Mouse (Mus musculus): ENCODE results near the gene Syna. TPM values are rescaled to one million over a fixed set of nuclear protein-coding genes. Genes with fewer than 3 reads are reported as not detected.
A peak's percentile ranks its signal among the peaks of the same experiment; 100 is the strongest.

Gene Syna
- polyA plus RNA-seq, 1 experiment from 2014 or later = 0.15 TPM

- no peak for ATAC-seq (ENCODE audit: insufficient number of reproducible peaks, insufficient read depth, low FRiP score, low TSS enrichment)
- Histone ChIP-seq H3K27me3 (no peaks in the 10 kb centered on the region), H3K4me1 (peaks cover 7% of the 10 kb centered on the region; the same call in 1 of the 2 replicates), H3K9me3 (no peaks in the 10 kb centered on the region), H3K4me3 (no peak overlapping the region), H3K27ac (no peak overlapping the region), H3K4me2 (replicated peaks) (no peak overlapping the region), H3K36me3 (no peaks in the 10 kb centered on the region), H3K9ac (no peak overlapping the region)
- WGBS = 95% methylated on average over 2 of the region's 2 CpGs
Measured at GRCm38 (mm10) chr5:134564272-134564671, 4.3 kb upstream of the Syna start.

DNA sequence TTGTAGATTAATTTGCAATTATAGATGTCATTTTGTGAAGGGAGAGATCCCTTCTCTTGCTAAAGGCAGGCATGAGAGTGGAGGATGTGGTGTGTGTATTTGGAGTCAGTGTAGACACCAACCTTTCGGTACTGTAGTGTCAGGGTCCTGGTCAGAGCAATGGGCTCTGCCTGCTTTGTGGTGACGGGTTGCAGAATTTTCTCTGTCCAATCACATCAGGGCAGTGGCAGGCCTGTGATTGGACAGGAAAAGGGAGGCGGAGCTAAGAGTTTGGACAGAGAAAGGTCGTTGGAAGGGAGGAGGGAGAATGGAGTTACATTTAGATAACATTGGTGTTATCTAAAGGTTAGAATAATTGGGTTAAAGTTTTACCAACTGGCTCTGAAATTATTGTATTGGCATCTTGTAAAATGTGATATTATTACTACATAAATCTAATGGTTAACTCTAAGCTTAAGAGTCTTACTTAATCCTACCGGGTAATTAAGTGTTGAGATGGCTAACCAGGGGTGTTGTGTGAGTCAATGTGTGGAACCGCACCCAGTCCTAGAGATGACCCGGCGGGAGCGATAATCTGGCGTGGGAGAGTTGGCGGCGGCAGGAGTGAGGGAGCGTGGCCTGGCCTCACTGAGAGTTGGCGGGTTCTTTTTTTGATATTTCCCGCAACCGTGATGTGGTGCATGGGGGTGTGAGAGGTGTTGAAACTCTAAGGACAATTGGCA, 640 bp upstream of the Syna start:
- no peaks in the 10 kb centered on the region for H3K27me3 ChIP-seq
- no peak overlapping the region for H3K4me3 ChIP-seq
- no peak overlapping the region for H3K27ac ChIP-seq
- H3K4me1 ChIP-seq = peaks cover 2% of the 10 kb centered on the region
- H3K4me2 ChIP-seq (replicated peaks) = no peak overlapping the region
- WGBS = 78% methylated on average over 16 of the region's 16 CpGs
- H3K9me3 ChIP-seq = no peaks in the 10 kb centered on the region
- H3K36me3 ChIP-seq = no peaks in the 10 kb centered on the region
- no peak overlapping the region for H3K9ac ChIP-seq
- ATAC-seq (ENCODE audit: insufficient number of reproducible peaks, insufficient read depth, low FRiP score, low TSS enrichment) = no peak

GRCm38 (mm10) chr5:134555463-134556164, 4.4 kb downstream of the Syna start:
- Histone ChIP-seq H3K9ac (no peak overlapping the region), H3K4me3 (no peak overlapping the region), H3K27me3 (no peaks in the 10 kb centered on the region), H3K4me1 (peaks cover 26% of the 10 kb centered on the region), H3K4me2 (replicated peaks) (peak overlapping the region; percentile 23; the same call in 1 of the 2 replicates), H3K9me3 (no peaks in the 10 kb centered on the region), H3K27ac (0 out of 2 replicates have a peak overlapping the region, but pooled peaks have one; percentile 41), H3K36me3 (no peaks in the 10 kb centered on the region)
- ATAC-seq (ENCODE audit: insufficient number of reproducible peaks, insufficient read depth, low FRiP score, low TSS enrichment) = no peak
- 11% methylated on average over 20 of the region's 20 CpGs for WGBS

DNA sequence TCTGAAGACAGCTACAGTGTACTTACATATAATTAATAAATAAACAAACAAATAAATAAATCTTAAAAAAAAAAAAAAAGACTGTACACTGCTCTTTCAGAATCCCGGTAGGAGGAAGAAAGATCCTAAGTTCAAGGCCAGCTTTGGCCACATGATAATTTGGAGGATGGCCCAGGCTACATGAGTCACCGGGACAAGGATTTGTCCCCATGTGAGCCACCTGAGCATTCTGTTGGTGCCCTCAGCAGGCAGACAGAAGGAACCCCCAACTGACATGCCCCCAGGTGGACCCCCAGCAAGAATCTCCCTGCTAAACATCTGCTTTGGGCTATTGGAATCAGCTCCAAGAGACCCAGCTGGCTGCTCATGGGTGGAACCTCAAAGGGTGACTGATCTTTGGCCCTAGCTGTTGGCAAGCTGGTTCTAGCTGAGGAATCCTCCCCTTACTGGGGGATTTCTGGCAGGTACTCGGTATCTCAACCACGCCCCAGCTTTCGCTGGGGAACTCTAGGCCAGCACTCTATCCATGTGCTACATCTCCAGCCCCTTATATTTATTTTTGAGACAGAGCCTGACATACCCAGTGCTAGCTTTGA, 5.9 kb downstream of the Syna start:
- Histone ChIP-seq H3K4me3 (no peak overlapping the region), H3K9ac (no peak overlapping the region), H3K36me3 (no peaks in the 10 kb centered on the region), H3K9me3 (no peaks in the 10 kb centered on the region), H3K27me3 (no peaks in the 10 kb centered on the region), H3K27ac (no peak overlapping the region), H3K4me1 (peaks cover 31% of the 10 kb centered on the region), H3K4me2 (replicated peaks) (no peak overlapping the region)
- no peak for ATAC-seq (ENCODE audit: insufficient number of reproducible peaks, insufficient read depth, low FRiP score, low TSS enrichment)
- 82% methylated on average over 5 of the region's 5 CpGs for WGBS

DNA sequence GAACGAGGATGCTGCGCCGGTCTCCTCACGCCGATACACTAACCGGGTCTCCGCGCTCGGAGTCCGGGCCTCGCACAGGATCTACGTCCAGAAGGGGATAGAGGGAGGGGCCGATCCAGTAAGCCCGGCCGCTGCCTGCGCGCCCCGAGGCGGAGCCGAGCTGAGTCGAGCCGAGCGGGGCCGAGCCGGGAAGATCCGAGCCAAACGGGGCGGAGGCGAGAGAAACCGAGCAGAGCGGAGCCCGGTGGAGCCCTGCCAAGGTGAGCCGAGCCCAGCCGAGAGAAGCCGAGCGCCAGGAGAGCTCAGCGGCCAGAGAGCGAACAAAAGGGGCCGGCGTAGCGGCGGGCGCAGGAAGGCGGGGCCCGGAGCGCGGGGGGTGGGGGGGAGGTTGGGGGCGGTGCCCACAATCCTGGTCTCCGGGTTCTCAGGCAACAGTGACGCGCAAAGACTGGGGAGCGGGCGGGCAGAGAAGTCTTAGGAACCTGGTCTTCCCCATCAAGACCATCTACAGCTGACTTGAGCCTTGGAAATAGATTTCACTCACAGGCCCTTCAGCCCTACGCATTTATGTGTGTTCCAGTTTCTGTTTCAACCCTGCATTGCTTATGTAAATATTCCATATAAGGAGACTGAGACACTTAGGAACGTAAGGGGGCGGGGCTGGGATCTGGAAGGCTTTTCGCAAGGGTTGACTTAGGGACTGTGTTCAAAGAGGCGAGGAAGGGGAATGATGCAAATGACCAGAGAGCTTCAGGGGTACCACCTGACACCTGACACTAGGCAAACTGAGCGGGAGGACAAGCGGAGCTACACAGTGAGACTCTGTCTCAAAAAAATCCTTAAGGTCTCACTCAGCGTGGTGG, 7.6 kb downstream of the Syna start, which contains the start of gene Clip2:
TSS of gene Clip2 (minus strand) at position 325 of the 863 bp plus-strand sequence.
- no peaks in the 10 kb centered on the region for H3K27me3 ChIP-seq
- peak within 1 kb of the TSS; percentile 99 for H3K27ac ChIP-seq
- peak; percentile 93 for ATAC-seq (ENCODE audit: insufficient number of reproducible peaks, insufficient read depth, low FRiP score, low TSS enrichment)
- H3K9me3 ChIP-seq = no peaks in the 10 kb centered on the region
- peak within 1 kb of the TSS; percentile 80 for H3K4me2 ChIP-seq (replicated peaks)
- 0 out of 2 replicates have a peak, but pooled peaks cover 3% of the 10 kb centered on the region for H3K36me3 ChIP-seq
- H3K9ac ChIP-seq = peak within 1 kb of the TSS; percentile 94
- peaks cover 35% of the 10 kb centered on the region for H3K4me1 ChIP-seq
- WGBS = 1% methylated on average over 56 of the region's 61 CpGs
- peak within 1 kb of the TSS; percentile 87 for H3K4me3 ChIP-seq

- Histone ChIP-seq H3K4me1 (peaks cover 35% of the 10 kb centered on the region), H3K27ac (peak overlapping the region; percentile 99), H3K4me3 (peak overlapping the region; percentile 87), H3K9ac (peak overlapping the region; percentile 94), H3K9me3 (no peaks in the 10 kb centered on the region), H3K4me2 (replicated peaks) (peak overlapping the region; percentile 80), H3K27me3 (no peaks in the 10 kb centered on the region), H3K36me3 (0 out of 2 replicates have a peak, but pooled peaks cover 3% of the 10 kb centered on the region)
- ATAC-seq (ENCODE audit: insufficient number of reproducible peaks, insufficient read depth, low FRiP score, low TSS enrichment) = no peak
- 1% methylated on average over 51 of the region's 52 CpGs for WGBS
Measured at GRCm38 (mm10) chr5:134551233-134552109, 8.5 kb downstream of the Syna start.

- WGBS = 6% methylated on average over 6 of the region's 6 CpGs
- Histone ChIP-seq H3K4me1 (peaks cover 39% of the 10 kb centered on the region), H3K4me3 (peak overlapping the region; percentile 87), H3K27me3 (no peaks in the 10 kb centered on the region), H3K9me3 (no peaks in the 10 kb centered on the region), H3K9ac (peak overlapping the region; percentile 94), H3K4me2 (replicated peaks) (peak overlapping the region; percentile 80), H3K36me3 (0 out of 2 replicates have a peak, but pooled peaks cover 3% of the 10 kb centered on the region), H3K27ac (peak overlapping the region; percentile 99)
- ATAC-seq (ENCODE audit: insufficient number of reproducible peaks, insufficient read depth, low FRiP score, low TSS enrichment) = 0 out of 2 replicates have a peak, but pooled peaks have one; percentile 37
Measured at GRCm38 (mm10) chr5:134550836-134551232, 9.1 kb downstream of the Syna start.

GRCm38 (mm10) chr5:134549640-134550168, 10.3 kb downstream of the Syna start:
- H3K4me3 ChIP-seq = no peak overlapping the region
- WGBS = 91% methylated on average over 3 of the region's 3 CpGs
- no peak overlapping the region for H3K27ac ChIP-seq
- no peak overlapping the region for H3K4me2 ChIP-seq (replicated peaks)
- no peak overlapping the region for H3K9ac ChIP-seq
- no peak for ATAC-seq (ENCODE audit: insufficient number of reproducible peaks, insufficient read depth, low FRiP score, low TSS enrichment)
- H3K27me3 ChIP-seq = no peaks in the 10 kb centered on the region
- H3K9me3 ChIP-seq = no peaks in the 10 kb centered on the region
- peaks cover 29% of the 10 kb centered on the region for H3K4me1 ChIP-seq
- 0 out of 2 replicates have a peak, but pooled peaks cover 3% of the 10 kb centered on the region for H3K36me3 ChIP-seq

- H3K36me3 ChIP-seq = 0 out of 2 replicates have a peak, but pooled peaks cover 7% of the 10 kb centered on the region
- no peak overlapping the region for H3K4me2 ChIP-seq (replicated peaks)
- no peaks in the 10 kb centered on the region for H3K9me3 ChIP-seq
- H3K27ac ChIP-seq = no peak overlapping the region
- no peak overlapping the region for H3K9ac ChIP-seq
- 52% methylated on average over 5 of the region's 5 CpGs for WGBS
- no peak for ATAC-seq (ENCODE audit: insufficient number of reproducible peaks, insufficient read depth, low FRiP score, low TSS enrichment)
- H3K27me3 ChIP-seq = no peaks in the 10 kb centered on the region
- H3K4me1 ChIP-seq = peaks cover 27% of the 10 kb centered on the region
- H3K4me3 ChIP-seq = no peak overlapping the region
Measured at GRCm38 (mm10) chr5:134548306-134548705, 11.7 kb downstream of the Syna start.

GRCm38 (mm10) chr5:134546790-134547189, 13.2 kb downstream of the Syna start:
- H3K4me2 ChIP-seq (replicated peaks) = no peak overlapping the region

More at GRCm38 (mm10) chr5:134546790-134547189, 13.2 kb downstream of the Syna start:
- Histone ChIP-seq H3K36me3 (0 out of 2 replicates have a peak, but pooled peaks cover 7% of the 10 kb centered on the region), H3K27me3 (no peaks in the 10 kb centered on the region), H3K9ac (no peak overlapping the region), H3K27ac (no peak overlapping the region), H3K4me1 (peaks cover 19% of the 10 kb centered on the region), H3K9me3 (no peaks in the 10 kb centered on the region), H3K4me3 (no peak overlapping the region)
- WGBS = 89% methylated on average over 7 of the region's 7 CpGs
- no peak for ATAC-seq (ENCODE audit: insufficient number of reproducible peaks, insufficient read depth, low FRiP score, low TSS enrichment)
